Mouse (Mus musculus): Measurements from ENCODE around the gene Purb. TPM values are rescaled to one million over a fixed set of nuclear protein-coding genes. Genes with fewer than 3 reads are reported as not detected.

Purb gene
- polyA plus RNA-seq, 1 experiment from 2014 or later = 28.7 TPM

GRCm38 (mm10) chr11:6504689-6505088 lies 29.0 kb upstream of the Purb start:
- H3K27me3 ChIP-seq (replicated peaks) = no peaks in the 10 kb centered on the region
- no peak overlapping the region for H3K9ac ChIP-seq
- 76% methylated on average over 6 of the region's 6 CpGs for WGBS
- no peak overlapping the region for H3K4me2 ChIP-seq
- H3K36me3 ChIP-seq = no peaks in the 10 kb centered on the region
- no peak for ATAC-seq (ENCODE audit: insufficient read depth, low FRiP score, low read depth)
- no peak overlapping the region for H3K4me3 ChIP-seq (replicated peaks)
- no peak overlapping the region for H3K27ac ChIP-seq
- H3K9me3 ChIP-seq = no peaks in the 10 kb centered on the region
- H3K4me1 ChIP-seq = no peaks in the 10 kb centered on the region

- no peaks in the 10 kb centered on the region for H3K36me3 ChIP-seq
- H3K4me3 ChIP-seq (replicated peaks) = no peak overlapping the region
- H3K9me3 ChIP-seq = no peaks in the 10 kb centered on the region
- no peak overlapping the region for H3K4me2 ChIP-seq
- H3K27ac ChIP-seq = no peak overlapping the region
- ATAC-seq (ENCODE audit: insufficient read depth, low FRiP score, low read depth) = no peak
- H3K9ac ChIP-seq = no peak overlapping the region
- H3K27me3 ChIP-seq (replicated peaks) = no peaks in the 10 kb centered on the region
- H3K4me1 ChIP-seq = no peaks in the 10 kb centered on the region
- WGBS = 73% methylated on average over 3 of the region's 3 CpGs
Measured at GRCm38 (mm10) chr11:6504226-6504625, 28.5 kb upstream of the Purb start.

GRCm38 (mm10) chr11:6502506-6502905 lies 26.8 kb upstream of the Purb start:
- H3K27ac ChIP-seq = no peak overlapping the region
- no peak overlapping the region for H3K9ac ChIP-seq
- no peak for ATAC-seq (ENCODE audit: insufficient read depth, low FRiP score, low read depth)
- no peaks in the 10 kb centered on the region for H3K36me3 ChIP-seq
- WGBS = 90% methylated on average over 2 of the region's 2 CpGs
- H3K4me3 ChIP-seq (replicated peaks) = no peak overlapping the region
- no peaks in the 10 kb centered on the region for H3K9me3 ChIP-seq
- no peak overlapping the region for H3K4me2 ChIP-seq
- H3K4me1 ChIP-seq = no peaks in the 10 kb centered on the region
- H3K27me3 ChIP-seq (replicated peaks) = no peaks in the 10 kb centered on the region

- Histone ChIP-seq H3K4me2 (no peak overlapping the region), H3K9me3 (no peaks in the 10 kb centered on the region), H3K27ac (no peak overlapping the region), H3K9ac (no peak overlapping the region), H3K4me3 (replicated peaks) (no peak overlapping the region), H3K36me3 (no peaks in the 10 kb centered on the region), H3K4me1 (no peaks in the 10 kb centered on the region), H3K27me3 (replicated peaks) (no peaks in the 10 kb centered on the region)
- no peak for ATAC-seq (ENCODE audit: insufficient read depth, low FRiP score, low read depth)
- 71% methylated on average over 12 of the region's 12 CpGs for WGBS
Measured at GRCm38 (mm10) chr11:6497311-6497948, 21.7 kb upstream of the Purb start.

- Histone ChIP-seq H3K27ac (no peak overlapping the region), H3K9ac (no peak overlapping the region), H3K27me3 (replicated peaks) (no peaks in the 10 kb centered on the region), H3K4me3 (replicated peaks) (no peak overlapping the region), H3K4me2 (no peak overlapping the region), H3K4me1 (no peaks in the 10 kb centered on the region), H3K9me3 (no peaks in the 10 kb centered on the region), H3K36me3 (no peaks in the 10 kb centered on the region)
- 51% methylated on average over 6 of the region's 6 CpGs for WGBS
- no peak for ATAC-seq (ENCODE audit: insufficient read depth, low FRiP score, low read depth)
Measured at GRCm38 (mm10) chr11:6489691-6490503, 14.2 kb upstream of the Purb start.

DNA sequence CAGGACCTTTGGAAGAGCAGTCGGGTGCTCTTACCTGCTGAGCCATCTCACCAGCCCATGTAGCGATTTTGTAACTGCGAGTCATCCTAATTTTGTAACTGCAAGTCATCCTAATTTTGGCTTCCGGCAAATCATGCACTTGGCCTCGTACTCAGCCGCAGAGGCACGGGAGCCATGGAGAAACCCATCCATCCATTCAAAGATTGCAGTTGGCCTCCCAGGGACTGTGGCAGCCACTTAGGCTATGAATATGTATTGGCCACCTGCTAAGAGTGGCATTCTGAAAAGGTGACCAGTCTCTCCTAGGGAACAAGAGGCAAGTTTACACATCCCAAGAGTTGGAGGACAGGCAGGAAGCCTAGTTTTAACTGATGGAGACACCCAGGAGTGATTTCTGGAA lies 13.5 kb upstream of the Purb start:
- Histone ChIP-seq H3K9me3 (no peaks in the 10 kb centered on the region), H3K4me2 (no peak overlapping the region), H3K36me3 (no peaks in the 10 kb centered on the region), H3K9ac (no peak overlapping the region), H3K27ac (no peak overlapping the region), H3K4me1 (no peaks in the 10 kb centered on the region), H3K4me3 (replicated peaks) (no peak overlapping the region), H3K27me3 (replicated peaks) (no peaks in the 10 kb centered on the region)
- 87% methylated on average over 7 of the region's 7 CpGs for WGBS
- no peak for ATAC-seq (ENCODE audit: insufficient read depth, low FRiP score, low read depth)

- ATAC-seq (ENCODE audit: insufficient read depth, low FRiP score, low read depth) = no peak
- H3K27me3 ChIP-seq (replicated peaks) = no peaks in the 10 kb centered on the region
- no peak overlapping the region for H3K9ac ChIP-seq
- H3K27ac ChIP-seq = no peak overlapping the region
- no peak overlapping the region for H3K4me2 ChIP-seq
- H3K4me3 ChIP-seq (replicated peaks) = no peak overlapping the region
- 92% methylated on average over 5 of the region's 5 CpGs for WGBS
- no peaks in the 10 kb centered on the region for H3K4me1 ChIP-seq
- no peaks in the 10 kb centered on the region for H3K9me3 ChIP-seq
- H3K36me3 ChIP-seq = no peaks in the 10 kb centered on the region
Measured at GRCm38 (mm10) chr11:6488041-6488684, 12.4 kb upstream of the Purb start.

DNA sequence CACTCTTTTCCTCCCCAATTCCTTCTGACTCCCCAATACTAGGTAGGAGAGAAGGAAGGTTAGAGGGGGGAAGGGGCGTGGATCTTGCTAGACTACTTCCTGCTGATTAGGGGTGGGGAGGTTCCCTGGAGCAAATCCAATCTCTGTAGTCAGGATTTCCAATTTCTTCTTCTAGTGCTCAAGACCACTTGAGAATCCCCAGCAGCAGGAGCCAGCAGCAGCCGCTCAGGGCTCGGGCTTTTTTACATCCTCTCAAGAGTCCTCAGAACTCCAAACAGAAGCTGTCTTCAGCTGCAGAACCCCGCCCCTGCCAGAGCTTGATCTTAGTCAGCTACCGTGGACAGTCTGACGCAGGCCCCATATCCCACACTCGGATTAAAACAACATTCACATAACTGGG lies 11.8 kb upstream of the Purb start:
- 36% methylated on average over 7 of the region's 7 CpGs for WGBS
- Histone ChIP-seq H3K4me1 (no peaks in the 10 kb centered on the region), H3K9ac (no peak overlapping the region), H3K27me3 (replicated peaks) (no peaks in the 10 kb centered on the region), H3K4me3 (replicated peaks) (no peak overlapping the region), H3K36me3 (no peaks in the 10 kb centered on the region), H3K27ac (no peak overlapping the region), H3K9me3 (no peaks in the 10 kb centered on the region), H3K4me2 (no peak overlapping the region)
- no peak for ATAC-seq (ENCODE audit: insufficient read depth, low FRiP score, low read depth)

GRCm38 (mm10) chr11:6486916-6487315 lies 11.2 kb upstream of the Purb start:
- Histone ChIP-seq H3K9me3 (no peaks in the 10 kb centered on the region), H3K4me2 (no peak overlapping the region), H3K4me3 (replicated peaks) (no peak overlapping the region), H3K27me3 (replicated peaks) (no peaks in the 10 kb centered on the region), H3K4me1 (no peaks in the 10 kb centered on the region), H3K9ac (no peak overlapping the region), H3K27ac (no peak overlapping the region), H3K36me3 (no peaks in the 10 kb centered on the region)
- 59% methylated on average over 6 of the region's 6 CpGs for WGBS
- no peak for ATAC-seq (ENCODE audit: insufficient read depth, low FRiP score, low read depth)

DNA sequence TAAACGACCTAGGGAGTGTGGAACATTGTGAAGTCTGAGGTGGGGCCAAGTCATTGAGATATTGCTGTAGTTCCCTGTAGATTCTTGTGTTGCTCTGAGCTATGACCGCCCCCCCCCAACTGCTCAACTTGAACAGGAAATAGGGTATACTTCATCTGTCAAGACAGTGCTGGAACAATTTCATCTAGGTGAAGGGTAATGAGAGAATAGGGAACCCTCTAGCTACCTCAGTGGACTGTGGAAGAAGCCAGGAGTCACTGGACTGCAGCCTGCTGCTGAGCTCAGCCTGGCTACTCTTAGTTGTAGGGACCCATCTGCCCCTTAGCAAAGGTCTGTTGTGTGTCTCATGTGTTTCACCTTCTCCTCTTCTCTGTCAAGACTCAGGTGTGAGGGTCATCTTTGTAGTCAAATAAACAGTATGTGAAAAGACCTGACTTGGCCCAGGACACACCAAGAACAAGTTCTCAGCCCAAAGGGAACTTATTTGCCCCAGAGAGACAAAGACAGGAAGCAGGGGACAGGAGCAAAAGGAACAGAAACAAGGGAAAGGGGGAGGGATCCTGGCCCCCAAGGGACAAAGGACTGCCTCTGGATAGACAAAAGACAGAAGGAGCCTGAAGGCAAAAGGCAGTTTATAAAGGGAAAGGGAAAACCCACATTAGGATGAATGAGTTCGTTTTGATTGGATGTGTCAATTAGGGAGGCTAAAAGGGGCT lies 8.7 kb upstream of the Purb start:
- no peak overlapping the region for H3K4me2 ChIP-seq
- 52% methylated on average over 3 of the region's 3 CpGs for WGBS
- no peaks in the 10 kb centered on the region for H3K9me3 ChIP-seq
- no peaks in the 10 kb centered on the region for H3K36me3 ChIP-seq
- no peaks in the 10 kb centered on the region for H3K4me1 ChIP-seq
- H3K4me3 ChIP-seq (replicated peaks) = no peak overlapping the region
- no peak overlapping the region for H3K27ac ChIP-seq
- ATAC-seq (ENCODE audit: insufficient read depth, low FRiP score, low read depth) = no peak
- no peak overlapping the region for H3K9ac ChIP-seq
- no peaks in the 10 kb centered on the region for H3K27me3 ChIP-seq (replicated peaks)

GRCm38 (mm10) chr11:6483103-6483502 lies 7.4 kb upstream of the Purb start:
- Histone ChIP-seq H3K27ac (no peak overlapping the region), H3K27me3 (replicated peaks) (no peaks in the 10 kb centered on the region), H3K4me2 (no peak overlapping the region), H3K9ac (no peak overlapping the region), H3K9me3 (no peaks in the 10 kb centered on the region), H3K36me3 (no peaks in the 10 kb centered on the region), H3K4me3 (replicated peaks) (no peak overlapping the region), H3K4me1 (no peaks in the 10 kb centered on the region)
- 70% methylated on average over 2 of the region's 2 CpGs for WGBS
- no peak for ATAC-seq (ENCODE audit: insufficient read depth, low FRiP score, low read depth)
